Mouse (Mus musculus) lung, postnatal 0 days (tissue): ENCODE measurements at regions not wholly inside any gene's neighbourhood (a gene's known extent, or its start where the extent isn't known, plus 50 kb on each side); places are given as distances from the start of the nearest gene placed in this dataset.
"Not testable (repeated sequence)": the region's sequence is repeated elsewhere in the genome, so short reads cannot be mapped to it uniquely, and the experiment has no call there.

Source experiments
- ATAC-seq: fragments of 200-750 bp; cut with Nextera tagmentation; 2 replicates; pipeline ENCODE4 v1.8.0; 2017; ENCODE audit warnings: moderate library complexity
- DNase-seq: peaks from one replicate; pipeline ENCODE4 v3.0.0-alpha.2; 2016; ENCODE audit warnings: low spot score
- H3K27ac ChIP-seq: fragments of 300-500 bp; sonication (generic); 2 replicates; pipeline ENCODE4 v1.5.1; 2014; ENCODE audit warnings: antibody characterized with exemption, mild to moderate bottlenecking, low read length, mixed read lengths
- H3K27me3 ChIP-seq: fragments of 300-500 bp; sonication (generic); replicated peaks from 2 replicates; pipeline ENCODE4 v1.6.1; 2014; ENCODE audit warnings: low read length, mixed read lengths; ENCODE audit not compliant: insufficient read depth
- H3K36me3 ChIP-seq: fragments of 300-500 bp; sonication (generic); 2 replicates; pipeline ENCODE4 v1.6.1; 2014; ENCODE audit warnings: low read length, mixed read lengths; ENCODE audit not compliant: insufficient read depth
- H3K4me1 ChIP-seq: fragments of 300-500 bp; sonication (generic); 2 replicates; pipeline ENCODE4 v1.6.1; 2014; ENCODE audit warnings: antibody characterized with exemption, low read depth, low read length, mixed read lengths; ENCODE audit not compliant: insufficient read depth
- H3K4me2 ChIP-seq: fragments of 300-500 bp; sonication (generic); replicated peaks from 2 replicates; pipeline ENCODE4 v1.6.1; 2014; ENCODE audit warnings: low read depth, mild to moderate bottlenecking, low read length, moderate library complexity, mixed read lengths
- H3K4me3 ChIP-seq: fragments of 300-500 bp; sonication (generic); 2 replicates; pipeline ENCODE4 v1.5.1; 2014; ENCODE audit warnings: low read depth, low read length
- H3K9ac ChIP-seq: fragments of 300-500 bp; sonication (generic); replicated peaks from 2 replicates; pipeline ENCODE4 v1.6.1; 2014; ENCODE audit warnings: low read depth, mild to moderate bottlenecking
- H3K9me3 ChIP-seq: fragments of 300-500 bp; sonication (generic); 2 replicates; pipeline ENCODE4 v1.6.1; 2016; ENCODE audit warnings: low read length, mixed read lengths
- CTCF ChIP-seq: IDR thresholded peaks from 2 replicates; pipeline ENCODE4 v1.5.1; 2016; ENCODE audit warnings: antibody characterized with exemption, mild to moderate bottlenecking
- EP300 ChIP-seq: IDR thresholded peaks from 2 replicates; pipeline ENCODE4 v1.6.1; 2016; ENCODE audit warnings: antibody characterized with exemption, mild to moderate bottlenecking, control low read depth
- WGBS: fragments of 180-500 bp; shearing (Covaris S2); extraction: QIAGEN DNeasy Blood & Tissue Kit; methylation state at CpG from one replicate; pipeline ENCODE4 v1.1.7; 2014; 5-methylcytosine and 5-hydroxymethylcytosine counted together

GRCm38 (mm10) chr1:137217206-137217605 is 257.0 kb upstream of the Nr5a2 start:
- Histone ChIP-seq H3K27me3 (no peaks in the 10 kb centered on the region), H3K4me1 (no peaks in the 10 kb centered on the region; the same call in 1 of the 2 replicates), H3K4me3 (no peak overlapping the region), H3K9me3 (no peaks in the 10 kb centered on the region), H3K9ac (no peak overlapping the region), H3K27ac (no peak overlapping the region), H3K4me2 (no peak overlapping the region), H3K36me3 (no peaks in the 10 kb centered on the region)
- TF ChIP-seq CTCF: no peak
- TF ChIP-seq EP300: no peak
- ATAC-seq (no peak), DNase-seq (no peak)
- 93% methylated on average over 5 of the region's 5 CpGs for WGBS

- 93% methylated on average over 1 of the region's 1 CpGs for WGBS
- H3K4me3 ChIP-seq, H3K9ac ChIP-seq, H3K27ac ChIP-seq, H3K27me3 ChIP-seq, H3K4me1 ChIP-seq, ATAC-seq, H3K9me3 ChIP-seq, H3K4me2 ChIP-seq, DNase-seq, H3K36me3 ChIP-seq: not testable (repeated sequence)
These were observed 254.1 kb upstream of the Nr5a2 start for GRCm38 (mm10) chr1:137214328-137214727.

- Histone ChIP-seq H3K9me3 (no peaks in the 10 kb centered on the region), H3K36me3 (no peaks in the 10 kb centered on the region), H3K9ac (no peak overlapping the region), H3K4me3 (no peak overlapping the region), H3K27me3 (no peaks in the 10 kb centered on the region), H3K4me1 (no peaks in the 10 kb centered on the region), H3K4me2 (no peak overlapping the region), H3K27ac (no peak overlapping the region)
- ATAC-seq (no peak), DNase-seq (no peak)
- TF ChIP-seq CTCF (no peak), EP300 (no peak)
- 77% methylated on average over 5 of the region's 5 CpGs for WGBS
These were observed 253.5 kb upstream of the Nr5a2 start for GRCm38 (mm10) chr1:137213717-137214116.

GRCm38 (mm10) chr1:137212856-137213255 is 252.6 kb upstream of the Nr5a2 start:
- H3K4me3 ChIP-seq: no peak overlapping the region
- WGBS: 51% methylated on average over 3 of the region's 3 CpGs
- no peak overlapping the region for H3K27ac ChIP-seq
- DNase-seq: no peak
- TF ChIP-seq CTCF (no peak), EP300 (no peak)
- no peak for ATAC-seq
- no peak overlapping the region for H3K4me2 ChIP-seq
- no peak overlapping the region for H3K9ac ChIP-seq
- H3K9me3 ChIP-seq: no peaks in the 10 kb centered on the region
- H3K27me3 ChIP-seq: no peaks in the 10 kb centered on the region
- H3K36me3 ChIP-seq: no peaks in the 10 kb centered on the region
- no peaks in the 10 kb centered on the region for H3K4me1 ChIP-seq

DNA sequence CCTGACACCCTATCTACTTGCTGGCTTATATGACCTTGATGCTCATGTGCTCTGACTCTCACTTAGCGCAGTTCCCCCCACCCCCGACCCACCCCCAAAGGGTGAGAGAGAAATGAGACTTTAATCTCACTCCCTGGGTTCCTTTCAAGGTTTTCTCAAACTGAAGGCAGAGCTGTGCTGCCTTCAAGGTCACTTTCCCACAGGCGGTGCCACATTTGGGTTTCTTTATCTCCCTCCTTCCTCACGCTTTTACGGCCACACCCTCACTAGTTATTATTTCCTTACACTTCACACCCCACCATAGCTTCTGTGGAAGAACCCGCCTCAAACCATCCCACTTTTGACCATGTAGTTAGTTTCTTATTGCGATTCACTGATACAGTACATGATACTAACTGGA is 244.1 kb upstream of the Nr5a2 start:
- WGBS: 77% methylated on average over 7 of the region's 7 CpGs
- DNase-seq: no peak
- no peak overlapping the region for H3K27ac ChIP-seq
- no peaks in the 10 kb centered on the region for H3K9me3 ChIP-seq
- H3K4me3 ChIP-seq: no peak overlapping the region
- no peak for TF ChIP-seq EP300
- no peak overlapping the region for H3K4me2 ChIP-seq
- H3K27me3 ChIP-seq: no peaks in the 10 kb centered on the region
- ATAC-seq: no peak
- H3K9ac ChIP-seq: no peak overlapping the region
- no peaks in the 10 kb centered on the region for H3K36me3 ChIP-seq
- no peaks in the 10 kb centered on the region for H3K4me1 ChIP-seq

GRCm38 (mm10) chr1:137203512-137203911 is 243.3 kb upstream of the Nr5a2 start:
- 66% methylated on average over 8 of the region's 8 CpGs for WGBS
- H3K4me2 ChIP-seq: no peak overlapping the region
- ATAC-seq: no peak

GRCm38 (mm10) chr1:137200931-137201330 is 240.7 kb upstream of the Nr5a2 start:
- Histone ChIP-seq H3K27ac (no peak overlapping the region), H3K9ac (no peak overlapping the region), H3K4me1 (no peaks in the 10 kb centered on the region), H3K9me3 (no peaks in the 10 kb centered on the region), H3K27me3 (no peaks in the 10 kb centered on the region), H3K4me2 (no peak overlapping the region), H3K4me3 (no peak overlapping the region), H3K36me3 (no peaks in the 10 kb centered on the region)
- ATAC-seq: no peak
- TF ChIP-seq CTCF (no peak), EP300 (no peak)
- WGBS: 76% methylated on average over 11 of the region's 11 CpGs
- no peak for DNase-seq

More at GRCm38 (mm10) chr1:137203512-137203911, 243.3 kb upstream of the Nr5a2 start:
- Histone ChIP-seq H3K27me3 (no peaks in the 10 kb centered on the region), H3K9ac (no peak overlapping the region), H3K27ac (no peak overlapping the region), H3K9me3 (no peaks in the 10 kb centered on the region), H3K36me3 (no peaks in the 10 kb centered on the region), H3K4me3 (no peak overlapping the region), H3K4me1 (no peaks in the 10 kb centered on the region)
- no peak for TF ChIP-seq CTCF
- no peak for TF ChIP-seq EP300
- DNase-seq: no peak
